Mouse (Mus musculus) heart, postnatal 0 days (tissue): ENCODE results near the gene Cib1. TPM values are rescaled to one million over a fixed set of nuclear protein-coding genes. Genes with fewer than 3 reads are reported as not detected.

Experiments used
- ATAC-seq: fragments of 200-750 bp; cut with Nextera tagmentation; 2 replicates; pipeline ENCODE4 v1.8.0; 2017; ENCODE audit warnings: low read depth, moderate number of reproducible peaks, moderate library complexity; ENCODE audit not compliant: insufficient read depth
- DNase-seq: peaks from one replicate; pipeline ENCODE4 v3.0.0-alpha.2; 2016; ENCODE audit warnings: low spot score
- H3K27ac ChIP-seq: fragments of 300-500 bp; sonication (generic); 2 replicates; pipeline ENCODE4 v1.5.1; 2014; ENCODE audit warnings: low read depth, mild to moderate bottlenecking
- H3K27me3 ChIP-seq: fragments of 300-500 bp; sonication (generic); 2 replicates; pipeline ENCODE4 v1.6.1; 2014; ENCODE audit warnings: low read length, mixed read lengths; ENCODE audit not compliant: control insufficient read depth, insufficient read depth
- H3K36me3 ChIP-seq: fragments of 300-500 bp; sonication (generic); replicated peaks from 2 replicates; pipeline ENCODE4 v1.6.1; 2014; ENCODE audit warnings: low read length, mixed read lengths; ENCODE audit not compliant: control insufficient read depth, insufficient read depth
- H3K4me1 ChIP-seq: fragments of 300-500 bp; sonication (generic); 2 replicates; pipeline ENCODE4 v1.6.1; 2014; ENCODE audit warnings: antibody characterized with exemption; ENCODE audit not compliant: control insufficient read depth, insufficient read depth
- H3K4me2 ChIP-seq: fragments of 300-500 bp; sonication (generic); 2 replicates; pipeline ENCODE4 v1.6.1; 2014; ENCODE audit warnings: low read depth, mild to moderate bottlenecking, low read length, moderate library complexity
- H3K4me3 ChIP-seq: fragments of 300-500 bp; sonication (generic); 2 replicates; pipeline ENCODE4 v1.5.1; 2014; ENCODE audit warnings: low read depth, low read length
- H3K9ac ChIP-seq: fragments of 300-500 bp; sonication (generic); replicated peaks from 2 replicates; pipeline ENCODE4 v1.6.1; 2014; ENCODE audit warnings: low read depth, low read length, mixed read lengths
- H3K9me3 ChIP-seq: fragments of 300-500 bp; sonication (generic); replicated peaks from 2 replicates; pipeline ENCODE4 v1.6.1; 2016; ENCODE audit warnings: low read length; ENCODE audit not compliant: control insufficient read depth
- CTCF ChIP-seq: IDR thresholded peaks from 2 replicates; pipeline ENCODE4 v1.5.1; 2016; ENCODE audit warnings: antibody characterized with exemption, control low read depth, low read depth
- EP300 ChIP-seq: IDR thresholded peaks from 2 replicates; pipeline ENCODE4 v1.6.1; 2016; ENCODE audit warnings: antibody characterized with exemption, low read depth
- WGBS: fragments of 180-500 bp; shearing (Covaris S2); extraction: QIAGEN DNeasy Blood & Tissue Kit; methylation state at CpG from one replicate; pipeline ENCODE4 v1.1.7; 2014; 5-methylcytosine and 5-hydroxymethylcytosine counted together
- polyA plus RNA-seq: library from polyadenylated mRNA; unstranded; fragments of >200 nt; fragmentation: Nextera tagmentation; extraction: Ambion mirVana; gene quantifications from 2 replicates; pipeline ENCODE4 v1.2.1, GENCODE M21; 2015
- total RNA-seq: library from RNA; depleted of rRNA; stranded (reverse); fragments of >200 nt; gene quantifications from 2 replicates; pipeline ENCODE4 v1.2.3, GENCODE M21; 2014; ENCODE audit warnings: low replicate concordance; rRNA removed

The Cib1 gene
- total RNA-seq (26.0 and 27.2 TPM in 2 replicates), polyA plus RNA-seq (57.2 and 57.4 TPM in 2 replicates)

DNA sequence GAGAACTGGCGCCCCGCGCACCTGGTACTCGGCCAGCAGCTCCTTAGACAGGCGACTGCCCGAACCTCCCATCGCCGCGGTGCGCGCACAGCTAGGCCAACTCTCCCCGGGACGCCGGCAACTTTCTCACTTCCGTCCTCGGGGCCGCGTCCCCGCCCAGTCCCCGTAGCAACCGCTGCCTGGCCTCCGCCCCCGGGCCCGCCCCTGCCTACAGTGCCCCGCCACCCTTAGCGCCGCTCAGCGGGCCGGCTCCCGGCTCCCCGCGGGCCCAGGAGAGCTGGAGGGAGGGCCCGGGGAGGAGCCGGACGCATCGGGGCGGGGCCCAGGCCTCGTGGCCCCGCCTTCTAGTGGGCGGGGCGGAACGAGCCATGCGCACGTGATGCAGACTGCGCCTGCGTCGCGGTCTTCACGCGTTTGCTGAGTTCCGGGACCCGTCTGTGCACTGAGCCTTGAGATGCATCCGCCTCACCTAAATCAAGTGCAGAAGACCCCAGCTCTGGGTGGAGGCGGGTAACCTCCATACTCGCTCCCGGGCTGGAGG lies at the start of gene Cib1, which contains the start of gene Gdpgp1:
Cib1 (minus strand) TSS at position 325 of the 541 bp plus-strand sequence.
Gdpgp1 (plus strand) TSS at position 377 of the 541 bp plus-strand sequence.
- peak within 1 kb of the TSS; percentile 64 for H3K27ac ChIP-seq
- 0% methylated on average over 56 of the region's 56 CpGs for WGBS
- peak within 1 kb of the TSS; percentile 85 for H3K4me2 ChIP-seq
- peak; percentile 95 for DNase-seq
- peak within 1 kb of the TSS; percentile 69 for H3K4me3 ChIP-seq
- H3K9me3 ChIP-seq: no peaks in the 10 kb centered on the region
- peaks cover 13% of the 10 kb centered on the region; the same call in 1 of the 2 replicates for H3K4me1 ChIP-seq
- H3K27me3 ChIP-seq: no peaks in the 10 kb centered on the region
- TF ChIP-seq EP300 (no peak), CTCF (no peak)
- H3K36me3 ChIP-seq: peaks cover 10% of the 10 kb centered on the region; the same call in 1 of the 2 replicates
- peak; percentile 100 for ATAC-seq
- H3K9ac ChIP-seq: peak within 1 kb of the TSS; percentile 75

DNA sequence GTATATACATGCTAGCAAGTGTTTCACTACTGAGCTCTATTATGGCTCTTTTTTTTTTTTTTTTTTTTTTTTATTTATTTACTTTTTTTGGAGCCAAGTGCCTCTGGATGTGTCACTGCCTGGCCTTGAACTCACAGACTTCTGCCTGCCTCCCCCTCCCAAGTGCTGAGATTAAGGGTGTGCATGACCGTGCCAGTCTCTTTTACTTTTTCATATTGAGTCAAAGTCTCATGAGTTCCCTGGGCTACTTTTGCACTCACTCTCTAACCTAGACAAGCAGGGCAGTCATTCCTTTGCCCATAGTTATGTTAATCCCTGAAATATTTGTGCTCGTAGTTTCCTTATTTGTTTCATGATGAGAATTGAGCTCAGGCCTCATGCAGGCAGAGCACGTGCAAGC lies 49.0 kb upstream of the Cib1 start:
- Histone ChIP-seq H3K9ac (no peak overlapping the region), H3K9me3 (no peaks in the 10 kb centered on the region), H3K4me3 (no peak overlapping the region), H3K27ac (no peak overlapping the region), H3K36me3 (peaks cover 80% of the 10 kb centered on the region), H3K4me1 (no peaks in the 10 kb centered on the region), H3K27me3 (no peaks in the 10 kb centered on the region), H3K4me2 (no peak overlapping the region)
- no peak for ATAC-seq
- WGBS: 88% methylated on average over 3 of the region's 3 CpGs
- no peak for TF ChIP-seq EP300
- no peak for TF ChIP-seq CTCF
- no peak for DNase-seq

DNA sequence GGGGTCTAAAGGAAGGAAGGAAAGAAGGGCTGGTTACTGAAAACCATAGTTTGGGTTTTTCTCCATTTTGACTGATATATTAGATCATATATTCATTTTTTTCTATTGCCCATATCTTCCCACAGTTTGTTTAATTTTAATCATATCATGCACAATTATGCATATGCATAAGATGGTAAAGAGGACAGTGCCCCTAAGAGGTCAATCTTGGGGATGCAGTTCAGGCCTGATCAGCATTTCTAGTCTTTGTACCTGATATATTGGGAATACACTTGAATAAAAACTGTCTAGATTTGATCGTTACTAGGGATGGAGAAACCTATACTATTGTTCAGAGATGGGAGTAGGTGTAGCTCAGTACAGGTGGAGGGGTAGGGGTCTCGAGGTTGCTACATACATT lies 48.4 kb upstream of the Cib1 start:
- Histone ChIP-seq H3K9ac (no peak overlapping the region), H3K4me2 (no peak overlapping the region), H3K9me3 (no peaks in the 10 kb centered on the region), H3K27ac (no peak overlapping the region), H3K27me3 (no peaks in the 10 kb centered on the region), H3K4me1 (no peaks in the 10 kb centered on the region), H3K36me3 (peaks cover 80% of the 10 kb centered on the region), H3K4me3 (no peak overlapping the region)
- ATAC-seq: no peak
- WGBS: 89% methylated on average over 2 of the region's 2 CpGs
- TF ChIP-seq CTCF (no peak), EP300 (no peak)
- DNase-seq: no peak

DNA sequence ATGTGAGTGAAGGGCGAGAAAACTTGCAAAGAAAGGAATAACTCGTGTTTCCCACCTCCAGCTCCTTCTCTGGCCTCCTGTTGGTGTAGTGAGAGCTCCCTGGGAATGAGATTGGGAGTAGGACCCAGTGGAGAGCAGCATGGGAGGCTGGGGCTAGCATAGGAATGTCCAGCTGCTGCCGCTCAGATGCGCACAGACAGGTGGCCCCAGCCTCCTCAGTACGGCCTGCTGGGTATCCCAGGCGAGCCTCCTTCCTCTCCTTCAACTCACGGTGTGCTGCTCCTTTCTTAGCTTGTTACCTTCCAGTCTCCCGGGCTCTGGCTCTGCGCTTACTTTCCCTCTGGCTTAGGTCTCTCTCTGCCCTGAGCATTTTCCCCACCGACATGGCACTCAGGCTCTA lies 47.4 kb upstream of the Cib1 start:
- Histone ChIP-seq H3K4me3 (no peak overlapping the region), H3K27me3 (no peaks in the 10 kb centered on the region), H3K4me1 (no peaks in the 10 kb centered on the region), H3K4me2 (no peak overlapping the region), H3K9ac (no peak overlapping the region), H3K9me3 (peaks cover 3% of the 10 kb centered on the region; the same call in 1 of the 2 replicates), H3K27ac (no peak overlapping the region), H3K36me3 (peaks cover 78% of the 10 kb centered on the region)
- DNase-seq (no peak), ATAC-seq (no peak)
- TF ChIP-seq EP300 (no peak), CTCF (no peak)
- 85% methylated on average over 10 of the region's 10 CpGs for WGBS

DNA sequence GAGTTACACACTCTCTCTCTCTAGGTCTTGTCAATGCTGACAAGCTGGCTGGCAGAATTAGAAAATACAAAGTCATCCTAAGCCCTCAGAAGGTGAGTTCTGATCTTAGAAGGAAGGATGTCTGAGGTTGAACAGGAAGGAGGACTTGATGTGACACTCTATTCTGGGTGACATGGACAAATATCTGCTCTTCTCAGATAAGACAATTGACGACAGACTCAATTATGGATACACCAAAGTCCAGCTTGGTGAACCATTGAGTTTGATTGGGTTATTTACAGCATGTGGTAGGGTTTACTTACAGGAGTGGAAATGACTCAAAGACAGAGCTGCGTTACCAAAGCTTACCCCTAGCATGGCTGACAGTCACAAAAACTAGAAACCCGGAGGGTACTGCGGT lies 43.8 kb upstream of the Cib1 start:
- ATAC-seq (no peak), DNase-seq (no peak)
- H3K4me2 ChIP-seq: no peak overlapping the region
- 90% methylated on average over 4 of the region's 4 CpGs for WGBS
- H3K9me3 ChIP-seq: peaks cover 11% of the 10 kb centered on the region; the same call in 1 of the 2 replicates
- H3K9ac ChIP-seq: no peak overlapping the region
- peaks cover 68% of the 10 kb centered on the region for H3K36me3 ChIP-seq
- no peak overlapping the region for H3K4me3 ChIP-seq
- TF ChIP-seq EP300 (no peak), CTCF (no peak)
- H3K27me3 ChIP-seq: no peaks in the 10 kb centered on the region
- no peak overlapping the region for H3K27ac ChIP-seq
- H3K4me1 ChIP-seq: peaks cover 2% of the 10 kb centered on the region; the same call in 1 of the 2 replicates

DNA sequence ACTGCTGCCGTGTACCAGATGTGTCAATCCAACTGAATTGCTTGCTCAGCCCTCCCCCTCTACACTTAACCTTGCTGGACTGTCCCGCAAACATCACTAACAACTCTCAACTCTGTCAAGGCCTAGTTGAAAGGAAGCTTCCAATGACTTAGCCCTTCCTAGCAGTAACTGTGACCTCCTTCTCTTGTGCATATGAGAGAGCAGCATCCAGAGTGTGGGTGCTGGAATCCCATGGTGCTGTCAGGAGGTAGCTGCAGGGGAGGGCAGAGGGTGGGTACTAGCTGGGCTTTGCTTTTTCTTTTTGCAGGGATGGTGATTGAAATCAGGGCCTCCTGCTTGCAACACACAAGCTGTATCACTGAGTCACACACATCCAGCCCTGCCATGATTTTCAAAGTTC lies 40.8 kb upstream of the Cib1 start:
- H3K36me3 ChIP-seq: peaks cover 49% of the 10 kb centered on the region
- WGBS: 79% methylated on average over 2 of the region's 2 CpGs

More for the DNA sequence above, 40.8 kb upstream of the Cib1 start:
- DNase-seq (no peak), ATAC-seq (no peak)
- H3K9ac ChIP-seq: no peak overlapping the region
- no peak overlapping the region for H3K27ac ChIP-seq
- H3K9me3 ChIP-seq: peaks cover 11% of the 10 kb centered on the region; the same call in 1 of the 2 replicates
- no peak overlapping the region for H3K4me2 ChIP-seq
- no peaks in the 10 kb centered on the region for H3K27me3 ChIP-seq
- H3K4me3 ChIP-seq: no peak overlapping the region
- TF ChIP-seq CTCF: no peak
- no peak for TF ChIP-seq EP300
- H3K4me1 ChIP-seq: peaks cover 21% of the 10 kb centered on the region
